Mouse (Mus musculus) kidney, embryonic 15.5 days (tissue): ENCODE measurements around the gene 1110059E24Rik. TPM values are rescaled to one million over a fixed set of nuclear protein-coding genes. Genes with fewer than 3 reads are reported as not detected.
"Not testable (repeated sequence)": the region's sequence is repeated elsewhere in the genome, so short reads cannot be mapped to it uniquely, and the experiment has no call there.

Experiments
- ATAC-seq: fragments of 200-750 bp; cut with Nextera tagmentation; replicated peaks from 2 replicates; pipeline ENCODE4 v1.8.0; 2017; ENCODE audit warnings: moderate TSS enrichment; ENCODE audit not compliant: low FRiP score
- H3K27ac ChIP-seq: fragments of 300-500 bp; sonication (generic); 2 replicates; pipeline ENCODE4 v1.5.1; 2015; ENCODE audit warnings: mild to moderate bottlenecking, inconsistent platforms
- H3K27me3 ChIP-seq: fragments of 300-500 bp; sonication (generic); 2 replicates; pipeline ENCODE4 v1.6.1; 2015; ENCODE audit warnings: inconsistent platforms
- H3K36me3 ChIP-seq: fragments of 300-500 bp; sonication (generic); 2 replicates; pipeline ENCODE4 v1.6.1; 2015; ENCODE audit warnings: inconsistent platforms
- H3K4me1 ChIP-seq: fragments of 300-500 bp; sonication (generic); 2 replicates; pipeline ENCODE4 v1.6.1; 2015; ENCODE audit warnings: inconsistent platforms
- H3K4me2 ChIP-seq: fragments of 300-500 bp; sonication (generic); 2 replicates; pipeline ENCODE4 v1.6.1; 2015; ENCODE audit warnings: moderate library complexity, mild to moderate bottlenecking, inconsistent platforms
- H3K4me3 ChIP-seq: fragments of 300-500 bp; sonication (generic); replicated peaks from 2 replicates; pipeline ENCODE4 v1.5.1; 2015; ENCODE audit warnings: mild to moderate bottlenecking, inconsistent platforms
- H3K9ac ChIP-seq: fragments of 300-500 bp; sonication (generic); 2 replicates; pipeline ENCODE4 v1.6.1; 2015; ENCODE audit warnings: mild to moderate bottlenecking, inconsistent platforms
- H3K9me3 ChIP-seq: fragments of 300-500 bp; sonication (generic); replicated peaks from 2 replicates; pipeline ENCODE4 v1.6.1; 2016; ENCODE audit warnings: inconsistent platforms
- WGBS: fragments of 180-500 bp; shearing (Covaris S2); methylation state at CpG from one replicate; pipeline ENCODE4 v1.1.7; 2015; ENCODE audit warnings: mixed read lengths; 5-methylcytosine and 5-hydroxymethylcytosine counted together
- polyA plus RNA-seq: library from polyadenylated mRNA; unstranded; fragments of >200 nt; fragmentation: Nextera tagmentation; extraction: Ambion mirVana; gene quantifications from 2 replicates; pipeline ENCODE4 v1.2.1, GENCODE M21; 2015

1110059E24Rik gene
- polyA plus RNA-seq, 1 experiment from 2014 or later: 61.9 TPM

DNA sequence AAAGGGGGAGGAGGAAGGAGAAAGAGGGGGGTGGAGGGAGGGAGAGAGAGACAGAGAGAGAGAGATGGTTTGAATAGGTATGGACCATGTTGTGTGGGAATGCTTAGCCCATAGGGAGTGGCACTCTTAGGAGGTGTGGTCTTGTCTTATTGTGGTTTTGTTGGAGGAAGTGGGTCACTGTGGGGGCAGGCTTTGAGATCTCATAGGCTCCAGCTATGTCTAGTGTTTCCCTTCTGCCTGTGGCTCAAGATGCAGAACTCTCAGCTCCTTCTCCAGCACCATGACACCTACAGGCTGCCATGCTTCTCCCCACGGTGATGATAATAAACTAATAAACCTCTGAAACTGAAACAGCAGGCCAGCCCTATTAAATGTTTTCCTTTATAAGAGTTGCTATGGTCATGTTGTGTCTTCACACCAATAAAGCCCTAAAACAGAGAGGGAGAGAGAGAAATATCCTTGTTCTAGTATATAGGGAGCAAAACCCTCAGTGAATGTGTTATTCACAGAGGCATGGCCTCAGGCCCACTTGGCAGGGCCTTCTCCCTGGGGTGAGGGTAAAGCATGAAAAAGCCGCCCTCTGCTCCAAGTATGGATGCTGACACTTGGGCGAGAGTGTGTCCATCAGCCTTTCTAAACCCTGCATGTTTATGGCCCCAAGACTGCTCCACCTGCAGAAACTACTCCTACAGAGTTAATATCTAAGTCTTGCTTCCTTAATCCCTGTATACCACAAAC is 29.2 kb downstream of the 1110059E24Rik start:
- Histone ChIP-seq H3K4me1 (no peaks in the 10 kb centered on the region), H3K4me2 (no peak overlapping the region), H3K9ac (no peak overlapping the region), H3K27ac (no peak overlapping the region), H3K27me3 (no peaks in the 10 kb centered on the region), H3K36me3 (no peaks in the 10 kb centered on the region), H3K4me3 (no peak overlapping the region), H3K9me3 (no peaks in the 10 kb centered on the region)
- 62% methylated on average over 3 of the region's 3 CpGs for WGBS
- ATAC-seq: no peak

DNA sequence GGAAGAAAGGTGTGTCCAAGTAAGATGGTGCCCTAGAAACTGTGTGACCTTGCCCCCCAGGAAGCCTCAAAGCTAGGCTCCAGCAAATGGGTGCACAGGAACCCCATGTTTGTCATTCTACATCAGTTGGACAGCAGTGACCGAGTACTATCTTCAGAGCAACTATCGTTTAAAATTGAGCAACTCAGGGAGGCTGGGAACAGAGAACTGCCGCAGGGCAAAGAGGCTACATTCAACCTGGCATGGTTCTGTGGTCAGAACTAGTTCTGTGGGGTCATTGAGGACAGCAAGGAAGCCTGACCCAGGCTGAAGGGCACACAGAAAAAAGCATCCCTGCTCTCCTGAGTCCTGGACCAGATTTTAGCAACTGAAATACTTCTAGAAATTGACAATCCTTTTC is 37.0 kb downstream of the 1110059E24Rik start:
- Histone ChIP-seq H3K27me3 (no peaks in the 10 kb centered on the region), H3K36me3 (peaks cover 4% of the 10 kb centered on the region; the same call in 1 of the 2 replicates), H3K9ac (no peak overlapping the region), H3K4me1 (no peaks in the 10 kb centered on the region), H3K27ac (no peak overlapping the region), H3K4me3 (no peak overlapping the region), H3K4me2 (no peak overlapping the region), H3K9me3 (no peaks in the 10 kb centered on the region)
- WGBS: 92% methylated on average over 3 of the region's 3 CpGs
- ATAC-seq: no peak

GRCm38 (mm10) chr19:21611725-21612575 is 40.8 kb downstream of the 1110059E24Rik start:
- H3K9me3 ChIP-seq: no peaks in the 10 kb centered on the region
- no peak overlapping the region for H3K4me2 ChIP-seq
- H3K9ac ChIP-seq: no peak overlapping the region
- H3K4me1 ChIP-seq: no peaks in the 10 kb centered on the region
- H3K4me3 ChIP-seq: no peak overlapping the region
- no peak overlapping the region for H3K27ac ChIP-seq
- 89% methylated on average over 9 of the region's 9 CpGs for WGBS
- no peaks in the 10 kb centered on the region for H3K36me3 ChIP-seq
- H3K27me3 ChIP-seq: no peaks in the 10 kb centered on the region
- ATAC-seq: no peak

DNA sequence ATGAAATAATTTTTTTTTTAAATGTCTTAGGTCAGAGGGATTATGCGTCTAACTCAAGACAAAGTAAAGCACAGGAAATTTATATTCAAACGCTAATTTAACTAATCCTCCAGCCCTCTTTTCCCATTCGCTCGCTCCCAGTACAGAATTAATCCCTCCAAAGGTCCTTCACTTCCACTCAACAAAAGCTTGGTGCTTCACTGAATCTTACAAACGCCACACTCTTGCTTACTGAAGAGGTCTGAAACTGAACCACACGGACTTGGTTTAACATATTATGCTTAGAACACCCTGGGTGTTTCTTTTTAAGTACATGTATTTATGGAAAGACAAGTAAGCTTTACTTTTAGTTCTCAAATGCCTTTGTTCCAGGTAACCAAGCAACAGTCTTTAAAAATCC is 41.5 kb downstream of the 1110059E24Rik start:
- WGBS: 76% methylated on average over 6 of the region's 6 CpGs
- no peak for ATAC-seq
- H3K36me3 ChIP-seq: no peaks in the 10 kb centered on the region
- H3K27ac ChIP-seq: no peak overlapping the region
- H3K27me3 ChIP-seq: no peaks in the 10 kb centered on the region
- H3K4me2 ChIP-seq: no peak overlapping the region
- H3K4me1 ChIP-seq: no peaks in the 10 kb centered on the region
- no peaks in the 10 kb centered on the region for H3K9me3 ChIP-seq
- H3K4me3 ChIP-seq: no peak overlapping the region
- no peak overlapping the region for H3K9ac ChIP-seq

DNA sequence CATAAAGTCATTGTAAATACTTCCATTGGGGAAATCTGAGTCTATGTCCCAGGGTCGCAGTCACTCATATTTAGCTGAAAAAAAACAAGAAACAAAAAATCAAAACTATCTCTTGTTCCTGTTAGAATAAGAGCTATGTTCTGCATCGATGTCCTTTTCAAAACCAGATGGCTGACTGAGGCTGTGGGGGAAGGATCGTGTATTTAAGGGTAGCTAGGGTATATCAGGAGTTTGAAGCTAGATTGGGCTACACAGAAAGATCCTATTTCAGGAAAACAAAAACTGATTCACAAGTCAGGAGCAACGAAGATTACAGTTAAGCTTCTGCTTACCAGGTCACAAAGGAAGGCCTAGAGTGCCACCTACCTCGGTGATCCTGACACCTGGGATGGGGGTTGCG is 42.5 kb downstream of the 1110059E24Rik start:
- H3K27ac ChIP-seq: no peak overlapping the region
- ATAC-seq: no peak
- H3K4me3 ChIP-seq: no peak overlapping the region
- no peaks in the 10 kb centered on the region for H3K4me1 ChIP-seq
- 69% methylated on average over 6 of the region's 6 CpGs for WGBS
- H3K4me2 ChIP-seq: no peak overlapping the region
- H3K36me3 ChIP-seq: no peaks in the 10 kb centered on the region
- H3K9ac ChIP-seq: no peak overlapping the region
- H3K27me3 ChIP-seq: no peaks in the 10 kb centered on the region
- H3K9me3 ChIP-seq: no peaks in the 10 kb centered on the region

DNA sequence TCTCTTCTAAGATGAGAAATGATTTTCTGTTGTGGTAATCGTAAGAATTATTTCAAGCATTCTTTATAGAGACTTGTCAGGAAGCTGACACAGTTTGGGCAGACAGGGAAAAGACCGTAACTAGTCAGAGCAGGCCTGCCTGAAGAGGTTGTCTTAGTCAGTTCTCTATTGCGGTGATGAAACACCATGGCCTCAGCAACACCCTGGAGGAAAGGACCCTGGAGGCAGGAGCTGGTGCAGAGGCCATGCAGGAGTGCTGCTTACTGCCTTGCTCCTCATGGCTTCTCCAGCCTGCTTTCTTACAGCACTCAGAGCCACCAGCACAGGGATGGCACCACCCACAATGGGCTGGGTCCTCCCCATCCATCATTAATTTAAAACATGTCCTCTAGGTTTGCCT is 47.5 kb downstream of the 1110059E24Rik start:
- Histone ChIP-seq H3K9ac (no peak overlapping the region), H3K4me2 (no peak overlapping the region), H3K27ac (no peak overlapping the region), H3K36me3 (no peaks in the 10 kb centered on the region), H3K4me3 (no peak overlapping the region), H3K27me3 (no peaks in the 10 kb centered on the region), H3K4me1 (no peaks in the 10 kb centered on the region), H3K9me3 (no peaks in the 10 kb centered on the region)
- ATAC-seq: no peak
- 89% methylated on average over 3 of the region's 3 CpGs for WGBS

- ATAC-seq: no peak
- Histone ChIP-seq H3K4me1 (0 out of 2 replicates have a peak, but pooled peaks cover 10% of the 10 kb centered on the region), H3K27me3 (no peaks in the 10 kb centered on the region), H3K9me3 (no peaks in the 10 kb centered on the region), H3K4me3 (no peak overlapping the region), H3K36me3 (no peaks in the 10 kb centered on the region), H3K4me2 (no peak overlapping the region), H3K9ac (no peak overlapping the region), H3K27ac (no peak overlapping the region)
- 67% methylated on average over 3 of the region's 3 CpGs for WGBS
These were observed 48.9 kb downstream of the 1110059E24Rik start for GRCm38 (mm10) chr19:21603836-21604235.

DNA sequence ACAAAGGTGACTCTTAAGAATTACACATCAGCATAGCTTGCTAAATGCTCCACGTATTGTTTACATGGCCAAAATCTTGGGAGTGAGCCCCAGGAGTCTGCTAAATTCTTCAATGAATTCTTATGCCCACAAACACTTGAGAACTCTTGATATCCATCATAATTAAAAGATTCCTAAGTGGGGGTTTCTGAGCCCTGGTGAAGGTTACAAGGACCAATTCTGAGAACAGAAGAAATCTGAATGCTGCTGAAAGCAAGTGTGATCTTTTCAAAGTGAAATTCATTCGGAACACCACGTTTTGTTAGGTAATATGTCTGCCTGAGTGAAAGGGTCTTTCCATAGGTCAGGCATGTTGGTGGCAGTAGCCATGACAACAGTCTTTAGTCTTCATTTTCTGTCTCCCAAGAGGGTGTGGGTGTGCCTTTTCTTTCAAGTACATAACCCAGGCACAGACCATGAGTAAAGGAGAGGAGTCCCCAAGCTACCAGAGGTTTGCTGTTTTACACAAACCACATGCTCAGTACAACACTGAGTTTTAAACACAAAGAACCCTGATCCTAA is 51.2 kb downstream of the 1110059E24Rik start:
- Histone ChIP-seq H3K27ac (no peak overlapping the region), H3K9ac (no peak overlapping the region), H3K4me2 (no peak overlapping the region), H3K27me3 (no peaks in the 10 kb centered on the region), H3K4me3 (no peak overlapping the region), H3K9me3 (no peaks in the 10 kb centered on the region), H3K36me3 (peaks cover 8% of the 10 kb centered on the region), H3K4me1 (0 out of 2 replicates have a peak, but pooled peaks cover 10% of the 10 kb centered on the region)
- ATAC-seq: no peak
- 54% methylated on average over 3 of the region's 3 CpGs for WGBS

GRCm38 (mm10) chr19:21598659-21599352 is 54.0 kb downstream of the 1110059E24Rik start:
- no peak for ATAC-seq
- no peak overlapping the region for H3K4me3 ChIP-seq
- 78% methylated on average over 8 of the region's 8 CpGs for WGBS
- H3K4me2 ChIP-seq: no peak overlapping the region
- no peaks in the 10 kb centered on the region for H3K9me3 ChIP-seq
- H3K27ac ChIP-seq: no peak overlapping the region
- H3K9ac ChIP-seq: no peak overlapping the region
- 0 out of 2 replicates have a peak, but pooled peaks cover 10% of the 10 kb centered on the region for H3K4me1 ChIP-seq
- peaks cover 27% of the 10 kb centered on the region for H3K36me3 ChIP-seq
- no peaks in the 10 kb centered on the region for H3K27me3 ChIP-seq

DNA sequence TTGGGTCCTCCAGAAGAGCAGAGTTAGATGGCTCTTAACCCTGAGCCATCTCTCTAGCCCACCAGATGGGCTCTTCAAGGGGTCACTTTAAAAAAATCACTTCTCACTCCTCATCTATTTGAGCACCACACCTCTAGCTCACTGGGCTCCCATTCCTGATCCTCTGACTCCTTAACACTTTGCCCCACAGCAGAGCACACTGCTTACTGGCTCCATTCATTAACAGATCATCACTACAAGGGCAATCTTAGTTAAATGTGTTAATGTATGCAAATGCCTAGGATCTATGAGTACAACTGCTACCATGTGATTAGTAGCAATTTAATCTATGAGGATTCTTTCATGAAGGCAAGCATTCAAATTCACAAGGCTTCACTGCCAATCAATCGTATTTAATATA is 58.1 kb downstream of the 1110059E24Rik start:
- no peaks in the 10 kb centered on the region for H3K27me3 ChIP-seq
- 98% methylated on average over 1 of the region's 1 CpGs for WGBS
- H3K27ac ChIP-seq: no peak overlapping the region
- no peak overlapping the region for H3K4me2 ChIP-seq
- H3K4me3 ChIP-seq: no peak overlapping the region
- H3K36me3 ChIP-seq: peaks cover 34% of the 10 kb centered on the region
- H3K9ac ChIP-seq: no peak overlapping the region
- no peak for ATAC-seq
- no peaks in the 10 kb centered on the region; the same call in 1 of the 2 replicates for H3K9me3 ChIP-seq
- 0 out of 2 replicates have a peak, but pooled peaks cover 7% of the 10 kb centered on the region for H3K4me1 ChIP-seq

- H3K27me3 ChIP-seq, H3K9me3 ChIP-seq, H3K4me2 ChIP-seq, H3K27ac ChIP-seq, H3K4me3 ChIP-seq, H3K4me1 ChIP-seq, ATAC-seq, H3K9ac ChIP-seq: not testable (repeated sequence)
- H3K36me3 ChIP-seq: peaks cover 31% of the 10 kb centered on the region
- WGBS: 92% methylated on average over 5 of the region's 5 CpGs
These were observed 60.6 kb downstream of the 1110059E24Rik start for GRCm38 (mm10) chr19:21592216-21592615.
